Mouse (Mus musculus): ENCODE results near the gene 5730522E02Rik.
A peak's percentile ranks its signal among the peaks of the same experiment; 100 is the strongest.

The 5730522E02Rik gene

DNA sequence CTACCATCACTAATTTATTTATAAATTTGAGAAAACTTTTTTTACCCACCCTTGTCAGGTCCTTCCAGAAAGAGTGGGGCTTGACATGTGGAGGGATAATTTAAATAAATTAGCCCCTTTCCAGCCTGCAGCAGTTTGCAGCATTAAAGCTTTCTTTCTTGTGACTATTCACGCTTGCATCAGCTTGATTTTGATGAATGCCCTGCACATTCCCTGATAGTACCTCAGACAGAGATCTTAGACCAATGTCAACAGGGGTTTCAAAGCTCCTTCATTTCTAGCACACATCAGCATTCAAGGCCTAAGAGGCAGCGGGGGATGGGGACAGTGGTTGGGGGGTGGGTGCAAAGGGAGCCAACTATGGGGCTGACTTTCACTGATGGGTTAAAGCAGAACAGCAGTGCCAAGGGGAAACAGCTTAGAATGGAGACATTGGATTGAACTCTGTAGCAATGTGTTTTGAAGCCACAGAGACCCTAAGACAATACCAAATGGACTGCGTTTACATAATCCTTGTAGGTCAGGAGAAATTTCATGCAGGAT, 545.9 kb downstream of the 5730522E02Rik start:
- DNase-seq = no peak

DNA sequence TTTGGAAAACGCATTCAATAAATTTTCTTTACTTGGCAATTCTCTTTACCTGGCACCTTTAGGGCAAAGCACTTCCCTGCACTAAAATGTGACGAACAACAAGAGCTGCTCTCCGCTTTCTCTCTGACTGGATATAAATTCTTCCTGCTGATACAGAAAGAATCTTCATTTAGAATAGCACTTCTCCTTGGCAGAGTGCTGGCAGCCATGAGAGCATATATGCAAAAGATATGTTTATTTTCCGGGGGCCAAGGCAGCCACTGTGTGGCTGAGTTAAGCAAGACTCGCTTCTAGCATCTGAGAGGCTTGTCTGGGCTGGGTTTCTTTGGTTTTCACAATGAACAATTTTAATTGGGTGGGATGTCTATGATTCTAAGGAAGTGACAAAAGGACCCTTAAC, 564.3 kb downstream of the 5730522E02Rik start:
- no peak for DNase-seq

DNA sequence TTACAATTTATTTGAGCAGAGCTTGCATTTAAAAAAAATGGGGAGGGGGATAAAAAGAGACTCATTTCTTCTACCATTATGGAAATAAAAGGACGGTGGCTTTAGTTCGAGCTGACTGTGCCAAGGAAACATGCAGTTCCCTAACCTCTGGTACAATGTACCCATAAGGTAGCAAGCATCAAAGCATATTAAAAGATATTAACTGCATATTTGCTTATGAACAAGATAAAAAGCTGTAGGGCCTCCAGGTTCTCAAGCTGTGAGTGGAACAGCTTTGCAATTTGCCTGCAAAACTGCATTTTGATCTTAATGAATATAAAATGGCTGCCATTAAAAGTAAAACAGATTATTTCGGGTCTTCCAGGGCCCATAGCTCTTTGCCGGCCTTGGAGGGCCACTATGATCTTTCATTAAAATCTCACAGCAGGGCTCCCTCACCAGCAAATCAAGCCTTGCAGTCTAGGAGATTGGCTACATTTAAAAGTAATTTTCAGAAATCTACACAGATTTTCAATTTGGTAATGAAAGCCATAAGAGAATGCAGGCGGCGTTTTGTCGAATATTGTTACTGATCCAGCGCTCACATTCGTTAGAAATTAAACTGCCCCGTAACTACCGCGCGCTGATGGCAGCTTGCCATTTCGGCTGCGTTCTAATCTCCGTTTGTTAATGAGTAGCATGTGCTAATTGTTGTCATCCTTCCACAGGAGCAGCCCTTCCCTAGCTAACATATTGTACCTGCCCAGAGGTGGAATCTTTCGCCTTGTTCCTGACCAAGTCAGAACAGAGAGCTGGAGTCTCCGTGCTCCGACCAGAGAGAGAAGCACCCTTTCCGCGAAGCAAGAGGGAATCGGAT, 565.6 kb downstream of the 5730522E02Rik start:
- no peak for DNase-seq

DNA sequence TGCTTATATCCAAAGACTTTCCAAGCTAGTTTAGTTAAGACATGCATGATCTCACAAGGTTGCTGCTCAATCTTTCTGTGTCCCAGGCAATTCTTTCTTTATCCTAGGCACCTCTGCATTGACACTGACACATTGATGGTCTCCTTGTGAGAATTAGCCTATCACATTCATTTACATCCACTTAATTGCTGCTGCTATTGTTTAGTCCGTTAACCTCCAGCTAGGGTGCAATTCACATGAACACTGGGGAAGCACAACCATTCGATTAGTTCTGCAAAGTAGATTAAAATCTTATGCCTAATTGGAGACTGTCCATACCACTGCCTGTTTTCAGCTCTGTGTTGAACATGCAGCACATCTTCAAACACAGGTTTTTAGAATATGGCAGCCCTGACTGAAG, 603.7 kb downstream of the 5730522E02Rik start:
- DNase-seq = no peak

DNA sequence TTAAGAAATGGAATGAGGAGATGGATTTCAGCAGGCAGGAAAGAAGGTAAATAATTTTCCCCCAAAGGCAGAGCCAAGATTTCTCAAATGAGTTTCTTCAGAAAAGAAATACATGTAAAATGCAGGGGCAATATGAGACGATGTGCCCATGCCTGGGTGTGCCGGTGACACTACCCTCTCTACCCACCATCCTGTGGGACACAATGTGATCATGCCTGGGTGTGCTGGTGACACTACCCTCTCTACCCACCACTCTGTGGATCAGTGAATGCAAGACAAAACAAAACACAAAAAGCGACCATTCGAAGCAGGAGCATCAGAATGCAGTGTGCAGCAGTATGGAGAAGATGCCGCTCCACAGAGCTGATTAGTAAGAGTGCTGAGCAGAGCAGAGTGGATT, 610.5 kb downstream of the 5730522E02Rik start:
- DNase-seq = no peak

DNA sequence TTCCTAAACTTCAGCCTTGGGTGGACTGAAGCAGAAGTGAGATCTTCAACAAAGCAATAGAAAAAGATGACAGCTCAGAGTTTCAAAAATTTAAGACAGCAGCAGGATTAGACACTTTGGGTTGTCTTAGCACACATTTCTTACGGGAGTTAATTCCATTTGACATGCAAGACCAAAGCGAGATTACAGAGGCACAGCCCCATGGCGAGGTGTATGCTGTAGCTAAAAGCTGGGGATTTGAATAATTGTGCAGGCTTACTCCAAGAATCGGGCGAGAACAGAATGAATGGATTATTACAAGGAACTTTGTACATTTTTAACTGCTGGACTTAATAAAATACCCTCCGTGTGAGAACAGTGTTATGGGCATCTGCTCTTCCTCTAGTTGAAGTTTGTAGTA, 615.3 kb downstream of the 5730522E02Rik start:
- DNase-seq = no peak

DNA sequence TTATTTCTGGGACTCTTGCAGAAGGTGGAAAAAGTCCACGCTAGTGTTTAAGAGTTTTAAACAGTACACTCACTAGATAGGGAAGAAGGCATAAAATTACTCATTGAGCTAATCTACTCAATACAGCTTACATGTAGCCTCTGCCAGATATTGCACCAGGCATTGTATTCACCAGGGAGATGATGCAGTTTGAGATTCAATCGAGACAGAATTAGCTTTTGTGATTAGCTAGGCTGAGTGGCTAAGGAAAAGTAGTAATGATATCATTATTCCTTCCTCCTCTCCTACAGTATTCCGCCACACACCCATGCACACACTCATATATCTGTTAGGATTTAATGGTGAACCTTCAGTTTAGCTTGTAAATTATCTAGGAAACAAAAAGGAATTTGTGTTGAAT, 615.8 kb downstream of the 5730522E02Rik start:
- no peak for DNase-seq

DNA sequence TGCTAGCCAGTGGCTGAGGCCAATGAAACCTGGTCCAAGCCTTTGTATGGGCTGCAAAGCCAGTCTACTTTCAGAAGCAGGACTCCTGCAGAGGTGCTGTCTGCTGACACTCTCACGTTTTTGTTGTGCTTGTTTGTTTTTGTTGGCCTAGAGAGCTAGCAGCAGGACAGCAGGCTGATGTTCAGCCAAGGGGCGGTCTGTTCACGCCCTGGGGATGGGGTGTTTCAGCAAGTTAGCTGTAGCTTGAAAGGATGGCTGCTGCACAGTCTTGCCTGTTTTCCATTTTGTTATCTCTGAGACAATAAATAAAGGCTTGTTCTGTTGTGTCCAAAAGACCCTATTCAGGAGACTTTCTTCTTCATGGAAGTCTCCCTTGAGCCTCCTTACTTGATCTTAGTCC, 618.3 kb downstream of the 5730522E02Rik start:
- no peak for DNase-seq

DNA sequence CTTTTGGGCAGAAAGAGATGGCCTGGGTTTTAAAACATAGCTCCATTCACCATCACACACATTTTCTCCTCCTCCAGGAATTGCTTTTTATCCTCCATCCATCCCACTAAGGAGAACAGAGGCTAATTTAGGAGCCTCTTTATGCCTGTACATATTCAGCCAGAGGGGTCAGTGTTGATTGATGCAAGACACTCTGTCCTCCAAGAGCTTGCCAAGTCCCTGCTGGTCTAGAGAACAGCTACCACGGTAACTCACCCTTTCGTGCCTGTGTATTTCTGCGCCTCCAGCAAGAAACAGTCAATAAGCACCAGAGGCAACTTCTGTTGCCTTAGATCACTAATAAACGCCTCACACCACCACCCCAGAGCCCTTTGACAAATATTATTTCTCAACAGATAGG, 620.3 kb downstream of the 5730522E02Rik start:
- DNase-seq = no peak

DNA sequence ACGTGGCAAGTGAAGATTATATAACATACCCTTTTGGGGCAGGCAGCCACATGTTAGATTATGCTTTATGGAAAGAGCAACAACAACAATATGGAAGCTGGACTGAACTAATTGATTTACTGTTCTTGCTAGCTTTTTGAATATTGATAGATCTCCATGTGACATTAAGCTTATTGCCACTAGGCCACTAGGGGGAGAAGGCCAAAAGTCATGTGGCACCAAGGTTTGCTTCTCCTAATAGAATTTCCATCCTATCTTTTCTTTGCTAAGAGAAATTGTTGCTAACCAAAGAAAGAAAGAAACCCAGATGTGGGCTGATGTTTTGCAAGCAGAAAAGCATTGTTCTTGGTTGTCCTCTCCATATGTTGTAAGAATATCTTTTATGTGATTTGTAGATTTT, 621.1 kb downstream of the 5730522E02Rik start:
- no peak for DNase-seq

DNA sequence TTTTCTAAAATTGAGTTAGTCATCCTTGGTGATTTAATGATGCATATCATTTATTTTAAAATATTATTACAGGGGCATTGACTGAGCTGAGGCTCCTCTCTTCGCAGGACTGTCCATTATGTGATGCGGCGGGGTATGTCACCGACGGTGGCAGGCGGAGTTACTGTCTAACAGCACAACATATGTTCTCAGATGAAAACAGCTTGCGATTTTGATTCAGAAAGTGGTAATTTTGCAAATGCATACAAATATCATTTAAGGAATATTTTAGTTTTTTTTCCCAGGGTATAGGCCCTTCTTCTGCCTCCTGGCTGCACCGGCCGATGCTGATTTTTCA, 636.5 kb downstream of the 5730522E02Rik start:
- no peak for DNase-seq

DNA sequence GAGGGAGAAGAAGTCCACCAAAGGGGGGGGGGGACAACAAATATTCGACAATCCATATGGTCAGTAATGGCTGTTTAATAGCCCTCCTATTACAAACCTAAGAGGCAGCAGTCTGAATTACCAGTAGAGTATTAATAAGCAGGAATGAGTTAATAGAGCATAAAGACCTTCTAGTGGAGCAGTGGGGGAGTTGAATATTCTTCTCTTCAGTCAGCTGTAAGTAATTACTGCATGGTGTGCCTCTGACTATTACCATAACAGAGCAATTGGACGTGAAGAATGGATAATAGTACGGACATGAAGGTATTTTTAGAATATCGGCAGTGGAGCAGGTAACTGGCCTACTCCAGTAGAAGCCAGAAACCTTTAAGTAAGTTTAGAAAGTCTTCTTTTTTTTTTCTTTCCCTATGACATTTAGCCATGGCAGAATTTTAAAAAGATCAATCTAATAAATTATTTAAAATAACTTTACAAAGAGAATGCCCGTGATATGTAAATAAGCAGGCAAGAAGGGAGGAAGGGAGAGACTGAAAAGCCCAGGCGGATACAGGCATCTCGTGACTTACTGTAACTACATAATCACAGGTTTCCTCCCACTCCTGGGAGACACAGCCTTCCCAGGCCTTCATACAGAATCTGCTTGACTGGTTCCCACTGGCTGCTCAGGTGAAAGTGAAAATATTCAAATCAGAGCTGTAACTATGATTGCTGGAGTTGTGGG, 637.0 kb downstream of the 5730522E02Rik start:
- no peak for DNase-seq

DNA sequence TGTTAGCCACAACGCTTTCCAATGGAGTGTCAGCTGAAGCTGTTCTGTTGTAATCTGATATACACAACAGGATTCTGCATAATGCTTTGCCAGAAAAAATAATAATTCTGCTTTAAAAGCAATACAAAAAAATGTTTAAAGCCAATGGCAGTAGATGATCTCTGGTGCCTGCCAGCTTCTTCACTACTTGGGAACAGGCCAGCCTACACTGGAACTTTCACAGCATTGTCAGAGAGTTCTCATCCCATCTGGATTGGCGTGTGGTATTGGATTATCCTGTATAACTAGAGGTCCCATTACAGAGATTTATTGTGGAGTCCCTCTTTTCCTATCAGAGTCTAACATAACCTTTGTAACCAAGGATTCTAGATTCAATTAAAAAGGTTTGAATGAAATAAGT, 639.2 kb downstream of the 5730522E02Rik start:
- DNase-seq = peak; percentile 62

Measured in layer of hippocampus, adult 9-11 months (tissue).